Mouse (Mus musculus) left cerebral cortex, postnatal 10 days (tissue): ENCODE results near the gene Isca2. TPM values are rescaled to one million over a fixed set of nuclear protein-coding genes. Genes with fewer than 3 reads are reported as not detected.

ENCODE experiments used
- DNase-seq, 2 experiments: peaks; one replicate each; pipeline ENCODE4 v3.0.0; 2021 to 2022; ENCODE audit warnings: low spot score in 2 of 2, mixed read lengths in 1 of 2; ENCODE audit errors: extremely low spot score in 1 of 2
- intact Hi-C: fragments of 180-260 bp; cut with DNase I; formaldehyde crosslinking; loops from one replicate; pipeline ENCODE4 v1.15.1; 2025
- total RNA-seq, 2 experiments: library from RNA; stranded (reverse); gene quantifications; 2 replicates each; pipeline ENCODE4 v1.2.3; 2021

Isca2 gene
- 10 to 100 TPM; 47.4 to 51.2 TPM for total RNA-seq

GRCm38 (mm10) chr12:84772726-84773441 is at the start of gene Isca2, which contains the start of gene Npc2:
Gene Isca2 (plus strand): TSS chr12:84773251.
Gene Npc2 (minus strand): TSS chr12:84773152.
- DNase-seq: peak; percentile 97 to 98
- intact Hi-C loops: no loop called here

DNA sequence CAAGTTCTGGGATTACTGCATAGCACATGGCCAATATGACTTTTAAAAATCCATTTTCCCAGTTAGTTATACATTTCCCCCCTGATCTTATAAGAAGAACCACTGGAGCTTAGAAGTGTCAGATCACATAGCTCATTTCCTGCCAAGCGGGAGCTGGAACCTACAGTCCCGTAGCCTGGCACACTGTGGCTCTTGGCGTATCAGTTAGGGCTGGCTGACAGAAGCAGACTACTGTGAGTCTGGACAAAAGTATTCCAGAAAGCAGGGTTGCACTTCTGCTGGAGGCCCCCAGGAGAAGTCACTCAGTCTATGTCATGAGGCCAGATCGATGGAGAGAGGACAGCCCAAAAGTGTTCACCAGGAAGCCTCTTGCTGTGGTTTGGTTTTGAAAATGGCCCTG is 46.7 kb upstream of the Isca2 start:
- intact Hi-C loops: no loop called here
- no peak for DNase-seq

- no peak for DNase-seq
- intact Hi-C loops: no loop called here
These were observed 46.1 kb upstream of the Isca2 start for GRCm38 (mm10) chr12:84726986-84727385.

DNA sequence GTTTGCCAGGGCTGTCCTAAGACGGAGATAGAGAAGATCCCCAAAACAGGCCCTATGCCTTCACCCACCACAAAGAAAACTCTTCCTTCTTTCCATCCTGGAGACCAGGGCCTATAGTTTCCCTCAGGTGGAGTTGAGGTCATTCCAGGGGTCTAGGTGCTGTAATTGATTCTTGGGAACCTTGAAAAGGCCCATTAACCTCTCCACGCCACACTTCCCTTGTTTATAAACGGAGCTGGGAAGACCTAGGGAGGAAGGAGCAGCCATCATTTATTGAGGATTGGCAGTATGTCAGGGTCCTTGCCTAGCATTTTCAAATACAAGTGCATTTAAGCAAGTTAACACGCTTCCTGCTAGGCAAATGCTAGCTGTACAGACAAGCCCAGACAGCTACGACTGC is 45.6 kb upstream of the Isca2 start:
- DNase-seq: no peak
- intact Hi-C loops: no loop called here

GRCm38 (mm10) chr12:84728421-84728820 is 44.6 kb upstream of the Isca2 start:
- intact Hi-C loops: no loop called here

DNA sequence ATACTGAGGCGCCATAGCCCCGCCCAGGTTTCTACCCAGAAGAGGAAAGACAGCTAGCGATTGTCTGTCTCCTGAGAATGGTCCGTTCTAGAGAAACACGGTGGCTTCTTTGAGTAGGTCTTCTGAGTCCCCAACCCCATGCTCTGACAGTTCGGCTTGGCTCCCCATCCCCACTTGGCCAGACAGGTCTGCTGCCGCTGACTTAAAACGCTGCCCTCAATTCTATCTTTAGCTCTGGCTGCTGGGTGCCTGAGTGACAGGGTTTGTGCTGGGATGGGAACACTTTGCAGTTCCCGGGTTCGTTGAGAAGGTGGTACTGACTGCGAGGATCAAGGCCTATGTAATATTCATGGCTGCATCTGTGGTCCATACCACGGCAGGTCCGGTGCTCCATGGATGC is 39.7 kb upstream of the Isca2 start:
- intact Hi-C loops: no loop called here
- no peak for DNase-seq

More at GRCm38 (mm10) chr12:84728421-84728820, 44.6 kb upstream of the Isca2 start:
- DNase-seq: no peak

GRCm38 (mm10) chr12:84743496-84743895 is 29.6 kb upstream of the Isca2 start:
- no peak for DNase-seq
- intact Hi-C loops: no loop called here

GRCm38 (mm10) chr12:84745700-84746099 is 27.4 kb upstream of the Isca2 start:
- DNase-seq: no peak
- intact Hi-C loops: no loop called here

DNA sequence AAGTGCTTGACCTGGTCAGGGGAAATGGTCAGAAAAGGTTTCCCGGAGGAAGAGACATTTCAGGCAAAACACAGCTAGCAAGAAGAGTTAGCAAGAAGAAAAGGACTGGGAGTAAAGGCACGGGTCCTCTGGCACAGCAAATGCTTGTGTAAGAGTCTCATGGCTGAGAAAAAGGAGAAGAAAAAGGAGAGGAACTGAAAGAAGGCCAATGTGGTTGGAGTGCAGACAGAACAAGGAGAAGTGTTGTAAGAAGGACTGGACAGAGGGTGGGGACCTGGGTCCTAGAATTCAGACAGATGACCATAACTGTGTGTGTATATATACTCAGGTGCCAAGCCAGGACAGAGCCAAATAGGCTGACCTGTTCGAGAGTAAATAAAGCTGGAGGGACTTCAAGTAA is 24.9 kb upstream of the Isca2 start:
- no peak for DNase-seq
- intact Hi-C loops: no loop called here

GRCm38 (mm10) chr12:84750661-84751060 is 22.4 kb upstream of the Isca2 start:
- intact Hi-C loops: no loop called here
- no peak for DNase-seq

DNA sequence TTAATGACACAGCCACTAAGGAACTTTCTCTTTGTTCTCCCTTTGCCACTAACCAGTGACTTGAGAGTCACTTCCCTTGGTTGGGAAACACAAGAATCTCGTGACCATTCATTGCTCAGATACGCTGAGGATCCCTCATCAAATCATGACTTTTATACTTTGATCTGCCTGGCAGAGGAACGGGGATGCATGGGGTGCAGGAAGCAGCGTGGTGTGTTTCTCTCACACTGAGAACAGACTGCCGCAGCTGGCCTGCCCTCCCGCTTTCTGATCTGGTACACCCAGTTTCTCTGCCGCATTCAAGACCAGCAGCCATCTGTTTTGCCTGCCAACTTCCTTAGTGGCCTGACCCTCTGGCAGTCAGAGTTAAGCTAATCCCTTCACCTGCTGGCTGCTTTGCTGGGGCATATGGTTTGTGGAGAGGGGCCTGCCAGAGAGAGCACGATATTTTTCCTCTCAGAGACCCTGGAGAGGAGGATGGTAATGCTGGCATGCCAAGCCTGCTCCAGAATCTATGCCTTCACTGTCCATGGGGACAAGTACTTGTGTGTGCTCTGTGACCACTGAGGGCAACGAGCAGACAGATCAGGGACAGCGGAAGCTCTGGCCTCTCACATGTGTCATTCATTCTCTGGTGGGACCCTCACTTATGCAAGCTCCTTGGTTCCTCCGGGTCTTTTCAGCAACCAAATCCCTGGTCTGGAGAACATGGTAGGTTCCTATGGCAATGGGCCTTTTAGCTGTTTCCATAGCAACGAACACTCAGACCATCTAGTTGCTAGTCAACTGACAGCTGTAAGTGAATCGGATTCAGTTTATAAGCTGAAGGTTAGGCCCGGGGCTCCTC is 20.7 kb upstream of the Isca2 start:
- intact Hi-C loops: no loop called here

GRCm38 (mm10) chr12:84755008-84755695 is 17.9 kb upstream of the Isca2 start:
- peak; percentile 26 to 68 for DNase-seq
- intact Hi-C loops: loop anchor here (1.0 to 5.0 kb wide), 2 partner anchors 83 to 101 kb away; no protein-coding TSS in a partner anchor

More for the DNA sequence above, 20.7 kb upstream of the Isca2 start:
- peak; percentile 42 to 53 for DNase-seq

DNA sequence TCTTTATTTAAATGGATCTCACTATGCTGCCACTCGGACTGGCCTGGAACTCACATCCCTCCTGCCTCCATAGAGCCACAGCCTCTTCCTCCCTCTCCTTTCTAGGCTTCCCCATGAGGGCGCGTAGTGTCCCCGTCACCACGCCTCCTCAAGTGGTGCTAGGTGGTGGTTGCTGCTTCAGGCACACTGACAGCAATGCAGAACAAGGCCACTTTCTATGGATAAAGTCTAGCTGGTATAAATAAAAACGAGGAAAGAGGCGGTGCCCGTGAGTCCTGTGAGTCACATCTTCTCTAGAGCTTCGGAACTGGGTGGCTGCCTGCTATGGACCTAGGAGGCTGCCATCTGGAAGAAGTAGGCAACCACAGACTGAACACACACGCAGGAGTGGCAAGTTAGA is 17.0 kb upstream of the Isca2 start:
- intact Hi-C loops: loop anchor here (5.0 kb wide), 1 partner anchor 84 kb away; no protein-coding TSS in a partner anchor
- no peak for DNase-seq

- intact Hi-C loops: loop anchor here (5.0 kb wide), 1 partner anchor 87 kb away; no protein-coding TSS in a partner anchor
- no peak for DNase-seq
These were observed 14.0 kb upstream of the Isca2 start for GRCm38 (mm10) chr12:84759063-84759462.

GRCm38 (mm10) chr12:84762532-84762931 is 10.5 kb upstream of the Isca2 start:
- intact Hi-C loops: no loop called here
- DNase-seq: no peak

DNA sequence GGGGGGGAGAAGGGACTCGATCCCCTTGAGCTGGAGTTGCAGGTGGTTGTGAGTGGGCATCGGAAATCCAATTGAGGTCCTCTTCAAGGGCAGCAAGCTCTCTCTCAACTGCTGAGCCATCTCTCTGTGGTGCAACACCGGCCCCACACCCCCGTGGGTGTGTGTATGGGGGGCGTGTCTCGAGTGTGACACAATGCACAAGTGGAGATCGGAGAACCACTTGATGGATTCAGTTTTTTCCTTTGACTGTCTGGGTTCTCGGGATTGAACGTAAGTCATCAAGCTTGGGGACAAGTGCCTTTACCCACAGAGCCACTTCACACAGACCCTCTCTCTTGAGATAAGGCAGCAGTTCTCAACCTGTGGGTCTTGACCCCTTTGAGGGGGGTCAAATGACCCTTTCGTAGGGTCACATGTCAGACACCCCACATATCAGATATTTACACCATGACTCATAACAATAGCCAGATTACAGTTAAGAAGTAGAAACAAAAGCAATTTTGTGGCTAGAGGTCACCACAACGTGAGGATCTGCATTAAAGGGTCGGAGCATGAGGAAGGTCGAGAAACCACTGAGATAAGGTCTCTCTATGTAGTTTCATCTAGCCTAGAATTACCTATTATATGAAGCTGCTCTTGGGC is 9.4 kb upstream of the Isca2 start:
- intact Hi-C loops: no loop called here
- DNase-seq: no peak

DNA sequence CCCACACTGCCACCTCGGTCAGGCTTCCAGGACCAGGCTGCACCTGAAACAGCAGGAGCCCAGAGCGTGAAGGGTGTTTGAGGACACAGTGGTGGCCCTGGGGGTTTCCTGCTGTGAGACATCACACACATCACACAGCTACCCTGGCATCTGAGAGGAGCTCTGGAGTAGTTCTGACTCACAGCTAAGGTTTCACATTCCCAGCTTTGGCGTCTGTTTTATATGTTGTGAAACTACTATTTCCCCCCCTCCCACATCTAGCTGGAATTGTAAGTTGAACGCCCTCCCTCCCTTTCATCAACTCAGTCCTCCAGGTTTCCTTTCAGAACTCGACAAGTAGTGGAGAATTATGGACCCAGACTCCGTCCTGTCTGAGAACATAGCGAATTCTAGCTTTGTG is 8.3 kb upstream of the Isca2 start:
- no peak for DNase-seq
- intact Hi-C loops: no loop called here

GRCm38 (mm10) chr12:84765506-84765905 is 7.5 kb upstream of the Isca2 start:
- intact Hi-C loops: no loop called here
- no peak for DNase-seq
